Mouse (Mus musculus) urinary bladder, adult 2 months (tissue): Measurements from ENCODE around the gene Gm6309. TPM values are rescaled to one million over a fixed set of nuclear protein-coding genes. Genes with fewer than 3 reads are reported as not detected.
"Not testable (repeated sequence)": the region's sequence is repeated elsewhere in the genome, so short reads cannot be mapped to it uniquely, and the experiment has no call there.

ENCODE experiments used
- DNase-seq: peaks from one replicate; pipeline ENCODE4 v3.0.0; 2022; ENCODE audit warnings: low spot score
- polyA plus RNA-seq: library from polyadenylated mRNA; depleted of rRNA; stranded (reverse); fragments of >200 nt; gene quantifications from 2 replicates; pipeline ENCODE4 v1.2.3, GENCODE M21; 2012; rRNA removed

The Gm6309 gene
- not detected in 2 replicates for polyA plus RNA-seq

DNA sequence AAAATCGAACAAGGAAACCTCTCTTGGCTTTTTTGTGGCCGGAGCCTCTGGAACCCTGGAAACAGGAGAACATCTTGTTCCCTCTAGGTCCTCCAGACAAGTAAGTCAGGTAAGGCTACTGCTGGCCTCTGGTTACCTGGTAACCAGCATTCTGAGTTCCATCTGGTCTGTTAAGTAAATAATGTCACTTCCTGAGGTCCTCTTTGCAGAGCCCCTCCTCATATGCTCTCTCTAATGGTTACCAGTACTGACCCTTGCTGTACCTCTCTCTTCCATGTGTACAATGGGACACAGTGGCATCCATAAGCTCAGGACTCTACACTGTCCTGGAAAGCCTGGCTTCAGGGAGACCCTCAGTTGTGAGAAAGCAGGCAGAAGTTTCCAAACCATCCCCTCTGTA is at the start of gene Gm6309:
Gene Gm6309 (minus strand): TSS at position 101 of the 400 bp plus-strand sequence.
- not testable (repeated sequence) for DNase-seq

DNA sequence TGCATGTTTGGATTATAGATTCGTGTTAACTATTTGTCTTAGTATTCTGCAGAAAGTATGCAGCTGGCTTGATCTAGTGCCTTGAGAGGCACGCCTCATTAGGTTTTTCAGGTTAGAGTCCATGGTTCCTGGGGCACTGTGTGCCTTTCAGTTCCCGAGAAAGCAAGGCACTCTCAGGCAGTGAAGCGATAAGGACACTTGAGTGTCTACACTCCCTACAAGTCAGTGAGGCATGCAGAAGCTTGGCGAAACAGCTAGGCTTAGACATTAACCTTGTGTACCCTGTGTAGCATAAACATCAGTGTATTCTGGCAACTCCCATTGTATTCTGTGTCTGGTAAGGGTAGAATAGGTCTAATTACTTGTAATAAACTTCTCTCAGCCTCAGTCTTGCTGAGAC is 35.0 kb upstream of the Gm6309 start:
- DNase-seq, result no peak

DNA sequence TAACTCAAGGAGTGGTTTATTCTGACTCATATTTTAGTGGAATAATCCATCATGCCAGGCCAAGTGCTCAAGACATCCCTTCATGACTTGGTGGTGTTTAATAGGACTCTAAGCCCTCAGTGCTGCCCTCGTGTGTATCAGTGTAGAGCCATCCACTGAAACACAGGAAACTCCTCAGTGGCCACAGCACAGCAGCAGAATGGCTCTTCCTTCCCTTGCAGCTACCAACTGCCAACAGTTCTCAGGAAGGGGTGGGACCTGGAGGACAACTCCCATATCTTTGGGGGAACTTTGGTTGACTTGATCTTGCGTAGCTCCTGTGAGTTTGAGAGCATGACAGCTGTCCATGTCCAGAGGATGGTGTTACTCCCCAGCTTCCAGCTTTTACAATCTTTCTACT is 33.4 kb upstream of the Gm6309 start:
- DNase-seq, result no peak

DNA sequence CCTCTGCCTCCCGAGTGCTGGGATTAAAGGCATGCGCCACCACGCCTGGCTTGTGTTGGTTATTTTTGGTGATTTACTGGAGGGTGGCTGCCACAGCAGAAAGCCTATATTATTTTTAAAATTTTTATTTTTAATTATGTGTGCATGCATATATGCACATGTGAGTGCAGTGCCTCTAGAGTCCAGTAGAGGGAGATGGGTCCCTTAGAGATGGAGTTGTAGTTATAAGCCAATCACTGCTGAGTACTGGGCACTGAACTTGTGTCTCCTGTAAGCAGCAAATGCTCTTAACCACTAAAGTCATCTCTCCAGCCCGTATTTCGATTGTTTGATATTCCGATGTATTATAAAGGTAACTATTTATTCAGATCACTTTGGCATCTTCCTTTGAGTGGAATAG is 30.1 kb upstream of the Gm6309 start:
- DNase-seq, result no peak

DNA sequence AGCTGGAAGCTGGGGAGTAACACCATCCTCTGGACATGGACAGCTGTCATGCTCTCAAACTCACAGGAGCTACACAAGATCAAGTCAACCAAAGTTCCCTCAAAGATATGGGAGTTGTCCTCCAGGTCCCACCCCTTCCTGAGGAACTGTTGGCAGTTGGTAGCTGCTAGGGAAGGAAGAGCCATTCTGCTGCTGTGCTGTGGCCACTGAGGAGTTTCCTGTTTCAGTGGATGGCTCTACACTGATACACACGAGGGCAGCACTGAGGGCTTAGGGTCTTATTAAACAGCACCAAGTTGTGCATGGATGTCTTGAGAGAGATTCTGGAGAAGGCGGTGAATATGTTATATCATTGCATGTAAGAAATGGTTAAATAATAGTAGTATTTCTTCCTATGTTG is 29.0 kb upstream of the Gm6309 start:
- DNase-seq, result no peak

DNA sequence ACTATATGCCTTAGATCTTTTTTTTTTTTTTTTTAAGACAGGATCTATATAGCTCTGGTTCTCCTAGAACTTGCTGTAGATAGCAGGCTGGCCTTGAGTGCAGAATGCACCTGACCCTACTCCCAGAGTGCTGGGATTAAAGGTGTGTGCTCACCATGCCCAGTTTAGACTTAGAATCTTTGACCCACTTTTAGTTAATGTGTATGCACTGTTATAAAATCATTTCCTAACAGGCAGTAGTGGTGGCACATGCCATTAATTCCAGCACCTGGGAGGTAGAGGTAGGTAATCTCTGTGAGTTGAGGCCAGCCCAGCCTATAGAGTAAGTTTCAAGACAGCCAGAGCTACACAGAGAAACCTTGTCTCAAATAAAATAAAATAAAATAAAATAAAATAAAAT is 28.6 kb upstream of the Gm6309 start:
- DNase-seq, result no peak

DNA sequence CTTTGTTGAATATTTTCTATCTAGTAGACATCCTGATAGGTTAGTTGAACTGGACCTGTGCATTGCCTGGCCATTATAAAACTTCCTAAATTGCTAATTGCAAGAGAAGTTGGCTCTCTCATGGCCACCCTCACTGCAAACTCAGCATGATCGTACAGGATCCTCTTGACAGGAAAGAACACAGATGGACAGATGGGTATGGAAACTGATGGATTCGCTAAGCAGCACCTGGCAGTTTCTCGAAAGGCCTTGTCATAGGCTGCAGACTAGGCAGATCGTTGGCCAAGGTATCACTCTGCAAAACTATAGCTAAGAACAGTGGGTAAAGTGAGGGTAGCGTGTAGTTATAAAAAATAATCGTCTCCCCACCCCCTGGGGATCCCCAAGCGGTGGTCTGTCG is 22.8 kb upstream of the Gm6309 start:
- no peak for DNase-seq

DNA sequence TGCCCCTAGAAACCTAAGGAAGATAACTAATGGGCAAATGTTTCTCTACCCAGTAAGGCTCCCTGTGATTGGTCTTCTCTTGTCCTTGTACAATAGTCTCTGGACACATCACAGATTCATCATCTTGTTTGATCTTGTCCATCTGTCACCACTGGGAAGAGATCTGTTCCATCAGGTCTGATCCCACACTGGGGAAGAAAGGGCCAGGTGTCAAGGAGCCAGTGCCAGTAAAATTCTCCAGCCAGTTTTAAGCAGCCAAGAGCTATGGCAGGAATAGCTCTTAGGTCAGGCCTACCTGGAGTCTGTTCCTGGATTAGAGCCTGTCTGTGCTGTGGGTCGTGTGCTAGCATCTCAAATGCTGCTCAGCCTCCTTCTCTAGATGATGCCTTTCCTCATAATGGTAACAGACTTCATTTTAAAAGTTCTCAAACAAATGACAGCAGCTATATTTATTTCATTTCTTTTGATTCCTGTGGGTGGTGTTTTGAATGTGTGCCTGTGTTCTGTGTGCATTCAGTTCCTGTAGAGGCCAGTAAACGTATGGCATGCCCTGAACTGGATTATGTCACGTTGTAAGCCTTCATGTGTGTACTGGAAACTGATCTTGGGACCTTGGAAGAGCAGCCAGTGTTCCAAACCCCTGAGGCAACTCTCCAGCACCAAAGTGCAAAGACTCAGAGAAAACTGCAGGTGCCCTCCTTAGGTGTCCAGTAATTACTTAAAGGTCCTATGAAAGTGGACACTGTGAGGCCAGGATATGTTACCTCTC is 20.2 kb upstream of the Gm6309 start:
- DNase-seq, result no peak

DNA sequence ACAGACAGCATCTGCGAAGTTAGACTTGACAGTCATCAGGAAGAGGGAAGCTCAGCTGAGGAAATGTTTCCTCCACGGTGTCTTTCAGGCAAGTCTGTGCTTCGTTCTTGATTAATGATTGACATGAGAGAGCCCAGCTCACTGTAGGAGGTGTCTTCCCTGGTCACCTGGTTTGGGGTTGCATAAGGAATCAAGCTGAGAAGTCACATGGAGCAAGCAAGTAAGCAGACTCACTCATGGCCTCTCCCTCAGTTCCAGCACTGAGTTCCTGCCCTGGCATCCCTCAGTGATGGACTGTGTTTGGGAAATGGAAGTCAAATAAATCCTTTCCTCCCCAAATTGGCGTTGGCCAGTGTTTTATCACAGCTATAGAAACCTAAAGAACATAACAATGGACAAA is 19.6 kb upstream of the Gm6309 start:
- DNase-seq, result no peak

DNA sequence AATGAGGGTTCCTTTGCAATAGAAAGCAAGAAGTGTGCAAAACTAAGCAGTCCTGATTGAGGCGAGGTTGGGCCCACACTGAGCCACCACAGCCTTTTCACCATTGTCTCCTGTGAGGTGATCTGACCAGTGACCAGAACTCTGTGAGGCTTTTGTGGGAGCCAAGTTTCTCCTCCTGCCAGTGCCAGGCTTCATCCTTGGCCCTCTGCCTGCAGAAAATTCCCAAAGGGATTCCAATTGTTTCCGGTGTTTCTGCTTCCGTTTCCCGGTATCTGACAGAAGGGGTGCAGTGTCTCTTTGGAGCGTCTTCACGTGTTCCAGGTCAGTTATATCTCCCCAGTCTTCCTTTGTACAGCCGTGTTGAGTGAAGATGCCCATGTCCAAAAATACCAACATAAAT is 18.2 kb upstream of the Gm6309 start:
- no peak for DNase-seq

DNA sequence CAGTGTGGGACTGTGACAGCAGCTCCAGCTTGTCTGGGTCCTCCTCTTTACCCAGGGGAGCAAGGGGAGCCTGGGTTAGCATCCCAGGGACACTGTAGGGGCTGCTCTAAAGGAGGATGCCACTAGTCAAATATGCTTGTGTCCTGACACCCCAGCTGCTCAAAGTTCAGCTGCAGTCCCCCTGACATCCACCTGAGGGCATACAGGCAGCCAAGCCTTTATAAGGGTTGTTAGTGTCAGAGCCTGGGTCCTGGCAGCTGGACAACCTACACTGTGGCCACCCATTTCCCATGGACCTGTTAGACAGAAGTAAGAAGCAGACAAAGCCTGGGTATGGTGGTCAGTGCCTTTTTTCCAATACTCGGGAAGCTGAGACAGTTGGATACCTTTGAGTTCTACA is 17.6 kb upstream of the Gm6309 start:
- no peak for DNase-seq

DNA sequence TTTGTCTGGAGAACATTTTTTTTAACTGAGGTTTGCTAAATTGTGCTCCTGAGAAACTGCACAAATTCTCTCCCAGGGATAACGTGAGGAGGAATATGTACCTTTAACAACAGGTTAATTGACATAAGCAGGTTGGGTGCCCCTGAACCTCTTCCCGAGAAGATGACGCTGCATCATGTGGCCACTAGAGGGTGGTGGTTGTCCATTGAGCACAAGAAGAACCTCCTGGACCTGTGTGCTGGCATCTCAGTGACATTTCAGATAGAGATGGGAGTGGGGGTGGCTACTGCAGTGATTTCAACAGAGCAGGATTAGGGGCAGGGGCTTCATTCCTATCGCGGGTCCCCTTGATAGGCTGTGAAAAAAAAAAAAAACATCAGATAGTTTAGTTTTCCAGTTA is 16.9 kb upstream of the Gm6309 start:
- peak; percentile 29 for DNase-seq

DNA sequence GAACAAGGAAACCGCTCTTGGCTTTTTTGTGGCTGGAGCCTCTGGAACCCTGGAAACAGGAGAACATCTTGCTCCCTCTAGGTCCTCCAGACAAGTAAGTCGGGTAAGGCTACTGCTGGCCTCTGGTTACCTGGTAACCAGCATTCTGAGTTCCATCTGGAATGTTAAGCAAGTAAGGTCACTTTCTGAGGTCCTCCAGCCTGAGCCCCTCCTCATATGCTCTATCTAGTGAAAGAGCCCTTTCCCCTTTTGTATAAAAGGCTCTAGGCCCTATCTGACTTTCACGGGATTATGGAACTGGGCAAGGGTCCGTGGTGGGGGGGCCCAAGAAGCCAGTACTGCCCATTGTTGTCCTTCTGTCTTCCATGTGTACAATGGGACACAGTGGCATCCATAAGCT is 14.7 kb upstream of the Gm6309 start, which contains the start of gene 1700001J03Rik:
Gene 1700001J03Rik (minus strand): TSS at position 101 of the 400 bp plus-strand sequence.
- not testable (repeated sequence) for DNase-seq

DNA sequence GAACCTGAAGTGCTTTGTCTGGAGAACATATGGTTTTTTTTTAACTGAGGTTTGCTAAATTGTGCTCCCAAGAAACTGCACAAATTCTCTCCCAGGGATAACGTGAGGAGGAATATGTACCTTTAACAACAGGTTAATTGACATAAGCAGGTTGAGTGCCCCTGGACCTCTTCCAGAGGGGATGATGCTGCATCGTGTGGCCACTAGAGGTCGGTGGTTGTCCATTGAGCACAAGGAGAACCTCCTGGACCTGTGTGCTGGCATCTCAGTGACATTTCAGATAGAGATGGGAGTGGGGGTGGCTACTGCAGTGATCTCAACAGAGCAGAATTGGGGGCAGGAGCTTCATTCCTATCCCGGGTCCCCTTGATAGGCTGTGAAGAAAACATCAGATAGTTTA is 2.2 kb upstream of the Gm6309 start:
- DNase-seq, result not testable (repeated sequence)

DNA sequence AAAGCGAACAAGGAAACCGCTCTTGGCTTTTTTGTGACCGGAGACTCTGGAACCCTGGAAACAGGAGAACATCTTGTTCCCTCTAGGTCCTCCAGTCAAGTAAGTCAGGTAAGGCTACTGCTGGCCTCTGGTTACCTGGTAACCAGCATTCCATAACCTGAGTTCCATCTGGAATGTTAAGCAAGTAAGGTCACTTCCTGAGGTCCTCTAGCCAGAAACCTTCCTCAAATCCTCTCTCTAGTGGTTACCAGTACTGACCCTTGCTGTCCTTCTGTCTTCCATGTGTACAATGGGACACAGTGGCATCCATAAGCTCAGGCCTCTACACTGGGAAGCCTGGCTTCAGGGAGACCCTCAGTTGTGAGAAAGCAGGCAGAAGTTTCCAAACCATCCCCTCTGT is 10.1 kb downstream of the Gm6309 start, which contains the start of gene Gm5565:
Gene Gm5565 (minus strand): TSS at position 101 of the 400 bp plus-strand sequence.
- not testable (repeated sequence) for DNase-seq

DNA sequence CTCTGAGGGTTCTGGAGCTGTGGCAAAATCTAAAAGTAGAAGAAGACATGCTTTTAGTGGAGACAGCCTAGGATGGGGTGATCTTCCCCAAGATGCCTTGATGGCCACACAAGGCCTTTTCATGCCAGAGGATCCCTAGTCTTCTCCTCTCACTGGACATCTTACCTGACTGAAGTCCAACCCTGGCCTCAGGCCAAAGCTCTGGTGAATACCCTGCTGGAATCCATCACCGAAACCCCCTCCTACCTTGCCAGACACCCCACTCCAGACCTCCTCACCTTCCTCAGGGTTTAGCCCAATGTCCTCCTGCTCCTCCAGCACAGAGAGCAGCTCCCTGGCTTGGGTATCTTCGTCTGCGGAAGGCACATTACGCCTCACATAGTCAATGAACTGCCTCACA is 12.2 kb downstream of the Gm6309 start:
- DNase-seq, result not testable (repeated sequence)

DNA sequence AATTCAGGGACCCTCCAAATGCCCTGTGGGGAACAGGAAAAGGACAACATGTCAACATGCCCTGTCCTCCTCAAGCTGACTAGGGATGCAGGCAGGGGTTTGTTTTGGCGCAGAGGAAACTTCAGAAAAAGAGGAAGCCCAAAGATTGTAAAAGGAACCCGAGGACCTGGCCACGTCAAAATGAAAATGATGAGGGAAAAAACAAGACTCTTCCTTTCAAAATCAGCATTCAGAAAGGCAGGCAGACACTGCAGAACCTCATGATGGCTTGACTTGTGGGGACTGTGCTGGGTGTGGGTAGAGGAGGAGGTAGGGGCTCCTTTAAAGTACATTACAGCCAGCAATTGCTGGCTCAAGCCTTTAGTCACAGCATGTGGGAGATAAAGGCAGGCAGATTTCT is 20.1 kb downstream of the Gm6309 start:
- no peak for DNase-seq

DNA sequence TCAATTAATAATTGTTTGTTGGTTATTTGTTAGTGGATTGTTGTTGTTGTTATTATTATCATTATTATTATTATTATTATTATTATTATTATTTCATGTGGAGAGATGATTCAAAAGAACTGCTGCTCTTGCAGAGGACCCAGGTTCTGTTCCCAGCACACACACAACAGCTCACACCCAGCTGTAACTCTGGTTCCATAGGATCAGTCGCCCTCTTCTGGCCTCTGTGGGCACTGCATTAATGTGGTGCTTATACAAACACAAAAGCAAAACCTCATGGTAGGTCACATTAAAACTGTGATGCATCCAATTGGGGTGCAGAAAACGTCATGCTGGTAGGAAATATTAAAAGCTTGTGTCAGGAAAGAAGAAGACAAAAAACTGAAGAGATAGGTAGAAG is 22.6 kb downstream of the Gm6309 start:
- no peak for DNase-seq

Other genes with a start within 250 kb of the Gm6309 start
- not detected in 2 replicates for gene Cyp3a25, start 161.1 kb downstream of the Gm6309 start, polyA plus RNA-seq
- not detected in 2 replicates for gene Cyp3a59, start 91.5 kb downstream of the Gm6309 start, polyA plus RNA-seq
- gene Gm5565, start 10.2 kb downstream of the Gm6309 start, polyA plus RNA-seq, result not detected in 2 replicates
- gene 1700001J03Rik, start 14.6 kb upstream of the Gm6309 start, polyA plus RNA-seq, result 0.81 and 1.3 TPM in 2 replicates
- gene Rnf6, start 50.8 kb upstream of the Gm6309 start, polyA plus RNA-seq, result 45.6 and 50.1 TPM in 2 replicates
- gene Cdk8, start 60.5 kb upstream of the Gm6309 start, polyA plus RNA-seq, result 66.2 and 67.9 TPM in 2 replicates
- 3.0 and 4.8 TPM in 2 replicates for gene Wasf3, start 214.3 kb upstream of the Gm6309 start, polyA plus RNA-seq